Mouse (Mus musculus): ENCODE results near the gene Dcaf4.

- TF ChIP-seq POLR2A (IDR thresholded peaks at IDR 0.05; ENCODE audit: low read depth, low read length) (no peak), CTCF (IDR thresholded peaks at IDR 0.05; ENCODE audit: extremely low read depth, insufficient read length, insufficient replicate concordance, low read depth, low read length) (no peak)
Observed at GRCm38 (mm10) chr12:83476277-83476676, 44.0 kb upstream of the Dcaf4 start.
